ENCODE assay signal across 20 mouse cellular contexts in genomic region chr8:61797391-61797947, GRCm38 (mm10).
A peak's percentile ranks its signal among the peaks of the same experiment; 100 is the strongest.
DNase-seq lines count a peak whose midpoint lies in the region; ATAC-seq and TF ChIP-seq lines count a peak whose summit lies in the region.
"Had no signal": no experiment of that assay in that cellular context is flagged by ENCODE, and none has a peak within 500 bp of the region (broad histone marks: within the 10 kb centered on the region; RNA-seq: fewer than 3 reads in every experiment).

No protein-coding gene starts in this region.

- H3K4me1 ChIP-seq in kidney, embryonic 15.5 days = no peaks in the 10 kb centered on the region
- no peaks in the 10 kb centered on the region for H3K4me1 ChIP-seq in neural tube, embryonic 13.5 days (replicated peaks)
- no peaks in the 10 kb centered on the region for H3K4me1 ChIP-seq in stomach, postnatal 0 days (replicated peaks; ENCODE audit: control insufficient read depth, insufficient read depth)
- H3K4me1 ChIP-seq: forebrain, embryonic 10.5 days; hindbrain, embryonic 10.5 days; megakaryocyte, embryonic 14.5 days; stomach, embryonic 15.5 days had no signal

- H3K9ac ChIP-seq in kidney, embryonic 15.5 days = no peak overlapping the region
- H3K9ac ChIP-seq in neural tube, embryonic 13.5 days = no peak overlapping the region
- H3K9ac ChIP-seq in stomach, postnatal 0 days (ENCODE audit: low read length) = no peak overlapping the region
- H3K9ac ChIP-seq: liver, postnatal 0 days; stomach, embryonic 15.5 days had no signal

- WGBS in kidney, embryonic 15.5 days = 55% methylated on average over 1 of the region's 1 CpGs
- WGBS in neural tube, embryonic 13.5 days = 45% methylated on average over 1 of the region's 1 CpGs
- 27% methylated on average over 1 of the region's 1 CpGs for WGBS in stomach, postnatal 0 days

- H3K27me3 ChIP-seq in kidney, embryonic 15.5 days = no peaks in the 10 kb centered on the region
- no peaks in the 10 kb centered on the region for H3K27me3 ChIP-seq in neural tube, embryonic 13.5 days
- no peaks in the 10 kb centered on the region for H3K27me3 ChIP-seq in stomach, postnatal 0 days (ENCODE audit: control insufficient read depth, insufficient read depth, low read length)
- H3K27me3 ChIP-seq: megakaryocyte, embryonic 14.5 days; stomach, embryonic 15.5 days had no signal

- TF ChIP-seq EP300 in stomach, postnatal 0 days (optimal IDR thresholded peaks at IDR 0.05) = no peak

- H3K4me2 ChIP-seq in kidney, embryonic 15.5 days = no peak overlapping the region
- no peak overlapping the region for H3K4me2 ChIP-seq in neural tube, embryonic 13.5 days
- no peak overlapping the region for H3K4me2 ChIP-seq in stomach, postnatal 0 days (replicated peaks; ENCODE audit: low read depth)
- H3K4me2 ChIP-seq: stomach, embryonic 15.5 days had no signal

- no peak overlapping the region for H3K27ac ChIP-seq in kidney, embryonic 15.5 days
- H3K27ac ChIP-seq in neural tube, embryonic 13.5 days (replicated peaks) = no peak overlapping the region
- no peak overlapping the region for H3K27ac ChIP-seq in stomach, postnatal 0 days (replicated peaks)
- H3K27ac ChIP-seq: forebrain, embryonic 10.5 days; hindbrain, embryonic 10.5 days; stomach, embryonic 15.5 days had no signal

- no peak for TF ChIP-seq CTCF in stomach, postnatal 0 days (IDR thresholded peaks at IDR 0.05; ENCODE audit: low read depth)

- H3K9me3 ChIP-seq in kidney, embryonic 15.5 days (replicated peaks) = no peaks in the 10 kb centered on the region
- no peaks in the 10 kb centered on the region for H3K9me3 ChIP-seq in neural tube, embryonic 13.5 days
- H3K9me3 ChIP-seq in stomach, postnatal 0 days (ENCODE audit: control insufficient read depth, low read length) = no peaks in the 10 kb centered on the region
- H3K9me3 ChIP-seq: forebrain, embryonic 10.5 days; G1E; hindbrain, embryonic 10.5 days; megakaryocyte, embryonic 14.5 days; stomach, embryonic 15.5 days had no signal

- peak; percentile 49 for DNase-seq in adrenal gland, adult 2 months
- DNase-seq in adrenal gland, postnatal 14 days = no peak
- no peak for DNase-seq in kidney, adult 11 months
- DNase-seq in neural tube, embryonic 10.5 days (ENCODE audit: extremely low spot score, low spot score) = no peak
- DNase-seq in stomach, postnatal 0 days (ENCODE audit: low spot score) = no peak
- DNase-seq in retina, embryonic 14.5 days (ENCODE audit: low spot score) = no peak
- DNase-seq: cerebellum, adult 2 months; cerebellum, postnatal 36 days; kidney, adult 2 months; kidney, postnatal 36 days; liver, postnatal 0 days; right cerebral cortex, postnatal 14 days had no signal

- H3K4me3 ChIP-seq in kidney, embryonic 15.5 days (replicated peaks) = no peak overlapping the region
- H3K4me3 ChIP-seq in neural tube, embryonic 13.5 days = no peak overlapping the region
- no peak overlapping the region for H3K4me3 ChIP-seq in stomach, postnatal 0 days (ENCODE audit: low read depth, low read length)
- H3K4me3 ChIP-seq: forebrain, embryonic 10.5 days; hindbrain, embryonic 10.5 days; megakaryocyte, embryonic 14.5 days; stomach, embryonic 15.5 days had no signal

- ATAC-seq in kidney, embryonic 15.5 days (replicated peaks; ENCODE audit: low FRiP score) = peak; percentile 64
- 0 out of 2 replicates have a peak, but pooled peaks have one; percentile 61 for ATAC-seq in neural tube, embryonic 13.5 days (ENCODE audit: low read depth)
- ATAC-seq in stomach, postnatal 0 days (ENCODE audit: low FRiP score, low TSS enrichment) = peak; percentile 76
- ATAC-seq: liver, postnatal 0 days; midbrain, embryonic 16.5 days had no signal

- no peaks in the 10 kb centered on the region for H3K36me3 ChIP-seq in kidney, embryonic 15.5 days
- H3K36me3 ChIP-seq in neural tube, embryonic 13.5 days = no peaks in the 10 kb centered on the region
- no peaks in the 10 kb centered on the region for H3K36me3 ChIP-seq in stomach, postnatal 0 days (ENCODE audit: control insufficient read depth, insufficient read depth, low read length)
- H3K36me3 ChIP-seq: forebrain, embryonic 10.5 days; G1E; hindbrain, embryonic 10.5 days; stomach, embryonic 15.5 days had no signal
